Mouse (Mus musculus) common myeloid progenitor, adult 5-6 weeks (primary cell): ENCODE data around the gene Map3k9. TPM values are rescaled to one million over a fixed set of nuclear protein-coding genes. Genes with fewer than 3 reads are reported as not detected.
A peak's percentile ranks its signal among the peaks of the same experiment; 100 is the strongest.

Experiments used
- ATAC-seq: replicated peaks from 2 replicates; pipeline ENCODE4 v1.8.0; 2016; ENCODE audit warnings: low read depth, mild to moderate bottlenecking, moderate TSS enrichment, inconsistent platforms; ENCODE audit not compliant: poor library complexity, severe bottlenecking
- total RNA-seq: library from RNA; stranded (forward); fragments of 200-1000, 187-1606 nt; gene quantifications from 2 replicates; pipeline ENCODE4 v1.2.3, GENCODE M21; 2017

Map3k9 gene
- total RNA-seq, 1 experiment from 2014 or later = 0.91 TPM

DNA sequence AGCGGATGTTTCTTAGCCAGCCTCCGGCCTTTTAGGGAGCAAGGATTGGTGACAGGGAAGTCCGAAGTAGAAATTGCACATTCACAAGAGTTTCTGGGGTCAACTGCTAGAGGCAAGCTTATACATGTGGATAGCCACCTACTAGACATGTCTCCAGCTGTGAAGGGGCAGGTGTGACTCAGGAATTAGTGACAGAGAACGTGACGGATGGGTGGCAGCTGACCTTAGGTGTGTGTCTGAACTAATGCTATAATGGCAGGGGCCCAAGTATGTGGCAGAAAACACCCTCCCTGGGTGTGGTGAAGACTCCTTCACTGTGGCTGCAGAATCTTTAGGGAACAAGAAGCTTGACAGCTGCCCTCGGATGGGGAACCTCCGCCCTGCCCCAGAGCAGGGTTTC, 57.6 kb downstream of the Map3k9 start:
- ATAC-seq = no peak

DNA sequence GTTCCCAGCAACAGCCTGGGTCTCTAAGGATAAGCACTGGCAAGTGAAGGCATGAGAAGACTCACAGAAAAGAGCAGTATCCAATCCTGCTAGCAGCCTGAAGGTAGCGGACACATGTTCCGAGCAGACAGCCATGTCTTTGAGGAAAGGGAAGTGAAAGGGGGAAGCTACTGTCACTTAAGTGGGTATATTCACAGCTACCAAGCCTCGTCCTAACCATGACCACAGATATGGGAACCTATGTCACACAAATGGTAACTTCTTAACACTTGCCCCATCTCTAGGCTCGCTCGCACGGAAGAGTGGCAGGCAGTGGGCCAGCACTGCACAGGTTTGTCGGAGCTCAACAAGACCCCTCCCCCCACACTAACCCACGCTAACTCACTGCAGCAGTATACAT, 61.3 kb downstream of the Map3k9 start:
- peak; percentile 87 for ATAC-seq

DNA sequence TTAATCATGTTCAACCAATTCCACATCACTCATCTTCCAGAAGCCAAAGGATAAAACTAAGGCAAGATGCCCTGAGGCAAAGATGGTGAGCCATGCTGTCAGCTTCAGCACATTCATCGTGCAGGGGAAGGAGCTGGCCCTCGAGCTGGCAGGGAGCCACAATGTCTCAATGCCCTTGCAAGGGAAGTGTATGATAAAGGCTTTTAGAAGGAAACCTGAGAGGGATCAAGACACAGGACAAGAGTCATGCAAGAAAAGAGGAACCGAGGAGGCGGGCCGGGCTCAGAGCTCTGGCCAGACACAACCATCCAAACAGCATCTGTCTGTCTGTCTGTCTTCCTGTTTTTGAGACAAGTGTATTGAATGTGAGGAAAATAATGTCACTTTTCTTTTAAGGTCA, 61.8 kb downstream of the Map3k9 start:
- ATAC-seq = peak; percentile 90

DNA sequence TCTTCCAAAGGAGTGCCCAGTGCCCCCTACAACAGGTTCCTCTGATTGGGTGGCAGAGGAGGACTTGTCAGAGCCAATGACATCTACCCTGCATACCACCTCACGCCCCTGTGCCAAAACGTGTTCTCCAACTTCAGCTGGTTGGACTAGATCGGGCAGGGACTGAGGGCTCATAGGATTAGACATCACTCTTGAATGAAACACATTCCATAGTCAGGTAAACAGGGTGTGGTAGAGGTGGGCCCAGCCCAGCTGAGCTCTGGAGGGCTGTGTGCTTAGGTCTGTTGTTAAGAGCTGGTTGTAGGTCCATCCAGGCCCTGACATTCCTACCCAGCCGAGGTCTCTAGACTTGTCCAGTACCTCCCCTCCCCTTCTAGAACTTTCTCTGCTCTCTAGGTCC, 68.4 kb downstream of the Map3k9 start:
- no peak for ATAC-seq

DNA sequence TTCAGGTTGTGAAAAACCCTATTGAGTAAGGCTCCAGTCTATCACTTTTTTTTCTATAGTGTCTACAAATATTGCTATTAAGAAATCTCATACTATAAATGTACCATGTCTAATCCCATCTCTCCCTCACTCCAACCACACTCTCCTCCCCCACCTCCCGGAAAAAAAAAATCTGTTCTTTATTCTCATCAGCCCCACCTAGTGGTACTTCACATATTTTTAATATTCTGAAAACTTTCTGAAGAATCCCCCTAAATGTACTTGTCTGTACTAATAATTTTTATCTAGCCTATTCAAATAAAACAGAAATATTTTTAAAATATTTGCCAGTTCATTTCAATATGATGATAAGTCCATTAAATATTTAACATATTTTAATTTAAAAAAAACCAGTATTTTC, 78.1 kb downstream of the Map3k9 start:
- no peak for ATAC-seq

DNA sequence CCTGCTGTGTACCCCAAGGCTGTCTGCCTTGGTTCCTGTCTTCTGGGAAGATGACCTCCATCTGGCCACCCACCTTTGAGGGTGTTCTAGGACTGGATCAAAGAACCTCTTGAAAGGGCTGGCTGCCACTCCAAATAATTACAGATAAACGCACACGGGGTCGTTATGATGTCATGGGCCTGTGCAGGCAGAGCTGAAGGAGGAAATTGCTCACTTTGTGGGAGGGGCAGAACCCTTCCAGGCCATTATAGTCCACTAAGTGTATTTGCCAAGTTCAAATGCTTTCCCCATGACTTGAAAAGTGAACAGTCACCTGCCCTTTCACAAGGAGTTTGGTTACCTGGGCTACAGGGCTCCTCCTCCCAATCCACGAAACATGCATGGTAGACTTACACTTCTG, 83.0 kb downstream of the Map3k9 start:
- no peak for ATAC-seq

DNA sequence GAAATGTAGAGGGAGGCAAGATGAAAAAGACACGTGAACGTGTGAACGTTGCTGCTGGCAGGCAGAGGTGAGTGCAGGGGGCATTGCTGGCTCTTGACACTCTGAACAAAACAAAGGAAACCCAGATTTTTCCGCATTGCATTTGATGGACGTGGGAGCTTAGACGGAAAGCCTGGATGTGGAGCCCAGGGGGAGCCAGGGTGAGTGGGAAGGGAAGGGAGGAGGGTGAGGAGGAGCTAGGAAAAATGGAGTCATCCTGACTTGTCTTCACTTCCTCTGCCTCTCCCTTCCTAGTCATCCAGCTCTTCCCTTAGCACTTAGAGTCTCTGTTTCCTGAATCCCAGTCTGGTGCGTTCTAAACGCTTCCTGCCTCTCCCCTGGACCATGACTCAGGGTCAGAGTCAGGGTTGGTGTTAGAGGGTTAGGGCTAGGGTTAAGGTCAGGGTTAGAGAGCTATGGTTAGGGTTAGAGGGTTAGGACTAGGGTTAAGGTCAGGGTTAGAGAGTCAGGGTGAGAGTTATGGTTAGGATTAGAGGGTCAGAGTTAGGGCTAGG, 89.7 kb downstream of the Map3k9 start:
- ATAC-seq = no peak

DNA sequence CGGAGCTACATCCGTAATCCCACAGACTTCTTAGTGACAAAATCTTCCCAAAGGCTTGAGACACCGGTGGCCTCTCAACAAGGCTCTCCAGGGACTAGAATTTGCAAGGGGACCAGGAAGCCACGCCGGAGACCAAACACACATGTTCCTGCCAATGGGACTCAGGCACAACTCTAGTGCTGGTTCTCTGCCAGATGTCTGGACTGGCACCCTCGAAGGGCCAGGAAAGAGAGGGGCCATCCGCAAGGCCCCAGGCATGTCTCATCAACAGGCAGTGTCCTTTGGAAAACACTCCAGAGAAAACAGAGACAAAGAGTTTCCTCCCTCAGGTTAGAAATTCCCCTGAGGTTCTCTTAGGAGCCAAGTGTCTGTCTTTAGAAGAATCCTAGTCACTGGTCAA, 90.2 kb downstream of the Map3k9 start:
- ATAC-seq = no peak

DNA sequence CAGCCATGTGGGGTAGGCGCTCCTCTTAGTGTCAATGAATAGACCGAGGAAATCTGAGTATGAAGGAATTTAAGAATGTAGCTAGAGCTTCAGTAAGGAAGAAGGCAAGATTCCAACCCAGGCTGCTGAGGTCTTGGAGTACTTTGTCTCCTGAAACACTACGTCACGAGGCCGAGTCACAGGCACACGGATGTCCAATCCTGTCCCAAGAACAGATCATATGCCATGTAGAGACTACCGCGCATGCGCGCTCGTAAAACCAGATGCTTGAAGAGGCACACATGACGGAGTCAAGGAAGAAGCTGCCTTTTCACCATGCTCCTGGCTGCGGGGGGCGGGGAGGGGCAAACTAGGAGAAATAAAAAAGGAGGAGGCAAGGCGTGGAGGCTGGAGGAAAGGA, 90.9 kb downstream of the Map3k9 start:
- ATAC-seq = no peak

DNA sequence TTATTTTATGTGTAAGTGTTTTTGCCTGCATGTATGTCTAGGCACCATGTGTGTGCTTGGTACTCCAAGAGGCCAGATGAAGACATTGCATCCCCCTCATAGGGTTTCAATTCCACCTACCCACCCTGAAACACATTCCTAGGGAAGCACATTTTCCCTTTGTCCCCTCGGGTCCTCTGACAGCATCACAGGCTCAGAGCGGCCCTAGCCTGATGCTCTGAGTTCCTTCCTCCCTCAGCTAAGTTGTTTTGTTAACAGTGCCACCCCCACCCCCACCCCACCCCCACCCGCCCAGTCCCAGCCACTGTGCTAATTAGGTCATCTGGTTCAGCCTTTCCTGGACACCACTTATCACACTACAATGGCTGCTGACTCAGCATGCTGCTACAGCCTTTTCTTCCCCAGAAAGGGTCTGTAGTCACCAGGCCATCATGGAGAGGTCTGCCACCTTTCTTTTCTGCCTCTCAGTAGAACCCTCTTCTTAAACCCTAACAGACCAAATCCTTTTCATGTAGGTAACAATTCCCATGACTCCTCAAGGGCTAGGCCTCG, 91.4 kb downstream of the Map3k9 start:
- ATAC-seq = no peak

DNA sequence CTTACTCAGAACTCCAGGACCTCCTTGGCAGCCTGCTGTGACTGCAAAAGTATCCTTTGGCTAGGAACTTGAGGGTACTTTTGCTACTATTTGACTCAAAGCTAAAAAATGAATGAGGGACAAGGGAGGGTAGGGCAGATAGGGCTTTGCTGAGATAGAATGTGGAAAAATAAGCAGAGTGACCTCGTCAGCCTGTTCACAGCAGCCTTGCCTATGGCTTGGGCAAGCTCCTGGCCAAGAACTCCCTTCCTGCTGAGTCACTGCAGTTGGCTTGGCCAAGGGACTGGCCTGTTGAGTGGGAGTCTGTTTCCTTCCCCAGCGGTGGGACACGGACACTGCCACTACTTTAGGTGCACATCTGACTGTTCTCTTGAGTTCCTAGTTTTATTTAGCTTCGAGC, 92.4 kb downstream of the Map3k9 start:
- peak; percentile 63 for ATAC-seq

DNA sequence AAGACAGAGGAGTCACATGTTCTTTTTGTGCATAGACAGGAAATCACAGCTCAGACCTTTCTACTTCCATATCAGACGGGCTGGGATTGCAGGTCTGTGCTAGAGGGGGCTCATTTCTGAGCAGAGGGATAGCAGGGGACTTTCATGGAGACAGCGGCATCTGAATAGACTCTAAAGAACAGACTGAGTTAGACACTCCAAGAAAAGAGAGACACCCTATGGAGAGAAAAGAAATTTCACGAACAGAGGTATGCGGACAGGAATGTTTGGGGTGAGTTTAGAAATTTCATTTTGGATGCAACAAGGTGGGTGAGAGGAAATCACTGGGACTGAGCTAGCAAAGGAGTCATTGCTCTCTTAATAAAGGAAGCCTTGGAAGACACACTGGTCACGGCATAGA, 93.1 kb downstream of the Map3k9 start:
- no peak for ATAC-seq

DNA sequence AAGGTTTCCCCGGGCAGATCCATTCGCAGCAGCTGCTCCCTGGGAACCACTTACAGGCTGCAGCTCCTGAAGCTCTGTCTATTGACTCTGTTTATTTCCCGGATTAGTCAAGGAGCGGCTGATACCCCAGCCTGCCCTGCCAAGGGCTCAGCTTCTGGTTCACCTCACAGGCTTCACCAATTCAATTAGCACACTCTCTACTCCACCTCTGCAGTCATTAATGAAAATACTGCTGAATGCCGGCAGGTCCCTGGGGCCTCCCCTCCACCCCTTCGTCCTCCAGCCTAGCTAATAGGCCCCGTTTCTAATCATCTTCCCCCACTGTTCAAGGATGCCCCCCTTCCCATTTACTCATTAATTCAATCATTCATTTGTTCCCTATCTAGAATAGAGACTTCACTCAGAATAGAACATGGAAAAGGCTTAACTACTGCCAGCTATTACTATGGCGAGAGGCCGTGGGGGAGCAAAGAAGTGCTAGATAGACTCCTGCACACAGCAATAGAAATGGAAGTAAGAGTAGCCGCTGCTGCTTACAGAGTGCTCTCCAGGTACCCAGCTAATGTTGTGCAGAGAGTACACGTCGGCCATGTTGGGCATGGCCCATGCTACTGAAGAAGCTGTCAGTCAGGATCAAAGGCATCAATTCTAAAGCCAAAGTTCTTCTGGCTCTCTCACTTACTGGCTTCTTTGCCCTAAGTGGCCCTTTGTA, 94.4 kb downstream of the Map3k9 start:
- ATAC-seq = no peak

DNA sequence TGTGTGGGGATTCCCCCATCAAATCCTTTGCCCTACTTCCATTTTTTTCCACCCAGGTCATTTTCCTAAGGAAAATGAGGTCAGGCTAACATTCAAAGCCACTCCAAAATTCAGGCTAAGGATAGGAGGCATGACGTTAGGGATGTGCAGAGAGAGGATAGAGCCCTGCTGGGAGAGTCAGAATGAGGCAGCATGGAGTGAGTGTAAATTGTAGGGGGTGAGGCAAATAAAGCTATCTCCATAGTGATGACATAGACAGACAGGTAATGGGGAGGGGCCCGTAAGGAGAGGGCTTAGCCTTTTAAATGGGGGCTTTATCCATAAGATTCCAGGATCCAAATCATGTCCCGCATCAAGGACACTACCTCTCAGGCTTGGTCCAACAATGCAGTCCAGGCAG, 95.0 kb downstream of the Map3k9 start:
- no peak for ATAC-seq

DNA sequence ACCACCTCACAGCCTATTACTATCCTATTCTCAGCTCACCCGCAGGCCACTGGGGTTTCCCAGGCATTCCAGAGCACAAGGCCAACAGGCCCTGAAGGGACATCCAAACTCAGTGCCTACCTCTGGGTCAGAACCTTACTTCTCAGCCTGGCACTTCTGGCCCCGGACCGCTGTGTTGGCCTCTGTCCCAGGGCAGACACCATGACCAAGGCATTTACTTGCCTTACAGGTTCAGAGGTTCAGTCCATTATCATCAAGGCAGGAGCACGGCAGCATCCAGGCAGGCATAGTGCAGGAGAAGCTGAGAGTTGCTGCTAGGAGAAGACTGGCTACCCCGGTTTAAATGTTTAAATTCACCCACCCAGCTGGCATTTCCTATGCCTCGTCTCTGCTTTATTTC, 96.9 kb downstream of the Map3k9 start:
- no peak for ATAC-seq

DNA sequence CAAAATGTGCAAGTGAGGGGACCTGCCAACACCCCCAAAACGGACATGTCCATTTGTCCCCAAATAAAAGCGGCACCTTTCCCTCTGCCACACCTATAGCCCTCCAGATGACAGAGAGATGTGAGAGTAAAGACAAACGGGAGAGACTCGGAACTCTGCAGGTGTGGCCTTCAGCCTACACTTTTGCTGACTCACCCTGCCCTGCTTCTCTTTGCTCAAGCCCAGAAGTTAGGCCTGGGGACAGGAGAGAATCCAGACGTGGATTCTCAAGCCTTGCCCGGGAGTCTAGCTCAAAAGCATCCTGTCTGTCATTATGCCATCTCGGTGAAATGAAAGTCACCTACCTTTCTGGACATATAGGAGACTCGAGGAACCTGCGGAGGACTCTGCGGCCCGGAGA, 97.6 kb downstream of the Map3k9 start:
- ATAC-seq = no peak

DNA sequence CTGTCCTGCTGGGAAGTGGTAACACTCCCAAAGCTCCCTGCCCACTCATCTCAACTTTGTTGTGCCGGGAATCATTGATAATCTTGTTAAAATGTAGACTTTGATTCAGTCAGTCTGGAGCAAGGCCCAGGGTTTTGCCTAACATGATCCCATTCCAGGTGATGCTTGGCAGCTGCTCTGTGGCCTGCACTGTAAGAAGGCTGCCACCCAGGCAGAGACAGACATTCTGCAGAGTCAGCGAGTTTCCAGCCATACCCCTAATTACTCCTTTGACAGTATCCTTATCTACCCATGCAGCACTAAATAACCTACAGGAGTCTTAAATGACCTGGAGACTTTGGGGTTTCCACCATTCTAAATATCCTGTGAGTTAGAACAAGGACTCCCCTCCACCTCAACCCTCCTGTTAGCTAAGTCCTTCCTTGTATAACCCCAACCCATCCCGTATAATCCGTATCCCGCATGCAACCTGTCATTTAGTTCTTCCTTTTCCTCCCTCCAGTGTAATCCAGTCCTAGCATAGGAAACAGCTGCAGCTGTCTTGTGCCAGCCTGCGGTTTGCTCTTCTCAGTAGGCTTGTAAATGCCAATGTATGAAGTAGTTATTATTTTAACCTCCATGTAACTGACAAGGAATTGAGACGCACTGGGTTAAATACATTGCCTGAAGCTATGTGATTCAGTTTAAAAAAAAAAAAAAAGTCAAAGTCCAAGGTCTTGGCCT, 101.0 kb downstream of the Map3k9 start:
- ATAC-seq = no peak

DNA sequence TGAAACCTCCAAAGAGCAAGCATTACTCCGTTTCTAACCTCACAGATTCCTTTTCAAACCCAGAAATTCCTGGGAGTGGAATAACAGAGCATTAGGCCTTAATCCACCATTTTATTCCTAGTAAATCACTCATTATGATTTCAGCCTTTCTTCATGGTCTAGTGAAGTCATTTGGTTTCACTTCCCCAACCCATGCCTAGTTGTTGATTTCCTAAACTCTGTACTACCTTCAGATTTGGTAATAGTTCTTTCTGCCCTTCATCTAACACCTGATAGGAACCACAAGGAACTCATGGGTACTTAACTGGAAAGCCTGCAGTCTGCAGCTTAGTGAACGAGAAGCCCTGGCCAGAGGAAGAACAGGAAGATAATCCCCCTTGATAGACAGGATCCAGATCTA, 105.4 kb downstream of the Map3k9 start:
- 0 out of 2 replicates have a peak, but pooled peaks have one; percentile 45 for ATAC-seq
